Mouse (Mus musculus): Measurements from ENCODE around the gene Nphp1. TPM values are rescaled to one million over a fixed set of nuclear protein-coding genes. Genes with fewer than 3 reads are reported as not detected.

Nphp1 gene
- polyA plus RNA-seq, 1 experiment from 2014 or later = 23.1 TPM

DNA sequence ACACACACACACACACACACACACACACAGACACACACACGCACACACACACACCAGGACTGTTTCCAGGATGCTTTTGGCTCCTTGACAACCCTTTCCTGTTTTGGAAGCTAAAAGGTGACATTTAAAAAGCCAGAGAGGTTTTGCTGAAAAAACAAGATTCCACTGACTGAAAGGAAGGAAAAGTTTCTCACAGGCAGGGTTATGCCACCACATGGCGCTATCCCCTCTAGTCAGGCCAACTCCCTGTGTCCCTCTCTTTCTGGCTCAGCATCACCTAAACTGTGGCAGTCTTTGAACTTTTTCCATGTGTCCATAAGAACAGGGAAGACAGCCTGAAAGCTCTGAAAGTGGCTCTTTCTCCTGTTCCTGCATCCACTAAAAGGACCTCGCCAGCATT is 50.8 kb downstream of the Nphp1 start:
- Histone ChIP-seq H3K36me3 (ENCODE audit: control insufficient read depth, insufficient read depth, low read length) (no peaks in the 10 kb centered on the region), H3K27me3 (ENCODE audit: control insufficient read depth, insufficient read depth, low read length) (no peaks in the 10 kb centered on the region), H3K9ac (ENCODE audit: low read depth, low read length) (no peak overlapping the region), H3K4me1 (replicated peaks; ENCODE audit: control insufficient read depth, insufficient read depth, low read length) (no peaks in the 10 kb centered on the region), H3K9me3 (ENCODE audit: control insufficient read depth, low read length) (no peaks in the 10 kb centered on the region), H3K4me2 (replicated peaks; ENCODE audit: low read depth, low read length) (no peak overlapping the region), H3K27ac (ENCODE audit: low read depth, low read length) (no peak overlapping the region), H3K4me3 (ENCODE audit: low read depth, low read length) (no peak overlapping the region)
- WGBS = 85% methylated on average over 3 of the region's 3 CpGs
- no peak for DNase-seq (ENCODE audit: low spot score)
- no peak for ATAC-seq (ENCODE audit: low FRiP score)

DNA sequence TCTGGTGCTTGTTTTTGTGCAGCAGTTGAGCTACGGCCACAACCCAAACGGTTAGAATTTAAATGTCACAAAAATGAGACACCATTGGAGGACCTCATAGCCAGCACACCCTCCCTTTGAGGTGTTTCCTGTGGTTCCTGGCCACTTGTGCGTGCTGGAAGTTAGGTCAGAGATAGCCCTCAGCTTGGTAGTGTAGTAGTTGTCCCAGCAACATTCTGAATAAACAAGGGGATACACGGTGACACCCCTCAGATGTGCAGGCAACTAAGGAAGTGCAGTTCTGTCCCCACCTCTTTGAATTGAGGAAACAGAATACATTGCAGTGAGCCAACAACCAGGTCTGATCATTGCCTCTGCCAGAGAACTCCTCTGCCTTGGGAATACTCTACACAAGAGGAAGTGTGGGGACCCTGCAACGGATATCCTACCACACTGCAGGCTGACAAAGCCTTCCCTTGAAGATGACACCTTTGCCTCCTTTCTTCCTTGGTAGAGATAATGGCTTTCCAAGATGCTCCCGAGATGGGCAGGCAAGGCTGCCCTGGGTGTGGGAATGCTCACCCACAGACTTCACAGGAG is 52.0 kb downstream of the Nphp1 start:
- Histone ChIP-seq H3K4me3 (ENCODE audit: low read depth, low read length) (no peak overlapping the region), H3K27ac (ENCODE audit: low read depth, low read length) (no peak overlapping the region), H3K36me3 (ENCODE audit: control insufficient read depth, insufficient read depth, low read length) (no peaks in the 10 kb centered on the region), H3K4me1 (replicated peaks; ENCODE audit: control insufficient read depth, insufficient read depth, low read length) (no peaks in the 10 kb centered on the region), H3K27me3 (ENCODE audit: control insufficient read depth, insufficient read depth, low read length) (no peaks in the 10 kb centered on the region), H3K9ac (ENCODE audit: low read depth, low read length) (no peak overlapping the region), H3K9me3 (ENCODE audit: control insufficient read depth, low read length) (no peaks in the 10 kb centered on the region), H3K4me2 (replicated peaks; ENCODE audit: low read depth, low read length) (no peak overlapping the region)
- ATAC-seq (ENCODE audit: low FRiP score) (no peak), DNase-seq (ENCODE audit: low spot score) (no peak)
- WGBS = 81% methylated on average over 6 of the region's 6 CpGs

DNA sequence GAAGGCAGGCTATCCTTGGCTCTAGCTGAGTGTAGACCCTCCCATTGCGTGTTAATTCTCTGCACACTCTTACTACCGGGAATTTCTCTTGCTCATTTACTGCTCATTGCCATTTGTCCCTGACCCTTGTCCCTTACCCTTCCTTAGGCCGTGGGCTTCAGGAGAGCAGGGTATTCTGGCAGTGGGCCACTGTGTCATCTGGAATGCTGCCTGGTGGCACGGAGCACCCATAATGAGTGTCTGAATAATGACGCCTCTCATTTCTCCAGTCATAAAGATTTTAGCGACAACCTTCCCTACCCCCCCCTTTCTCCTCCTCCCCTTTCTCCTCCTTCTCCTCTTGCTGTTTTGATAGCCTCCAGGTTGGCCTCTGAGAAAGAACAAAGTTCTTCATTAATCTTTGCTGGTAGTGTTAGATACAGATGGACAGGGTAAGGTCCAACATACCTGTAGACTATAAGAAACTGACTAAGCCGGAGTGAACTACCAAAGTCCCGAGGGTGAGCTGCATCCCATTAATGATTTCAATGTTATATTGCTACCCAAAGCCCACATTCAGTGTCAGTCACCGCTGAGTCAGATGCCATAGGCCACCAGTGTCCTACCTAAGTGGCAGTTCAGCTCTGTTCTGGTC is 53.1 kb downstream of the Nphp1 start:
- Histone ChIP-seq H3K4me2 (replicated peaks; ENCODE audit: low read depth, low read length) (no peak overlapping the region), H3K27me3 (ENCODE audit: control insufficient read depth, insufficient read depth, low read length) (no peaks in the 10 kb centered on the region), H3K36me3 (ENCODE audit: control insufficient read depth, insufficient read depth, low read length) (no peaks in the 10 kb centered on the region), H3K9me3 (ENCODE audit: control insufficient read depth, low read length) (no peaks in the 10 kb centered on the region), H3K9ac (ENCODE audit: low read depth, low read length) (no peak overlapping the region), H3K27ac (ENCODE audit: low read depth, low read length) (no peak overlapping the region), H3K4me1 (replicated peaks; ENCODE audit: control insufficient read depth, insufficient read depth, low read length) (no peaks in the 10 kb centered on the region), H3K4me3 (ENCODE audit: low read depth, low read length) (no peak overlapping the region)
- no peak for ATAC-seq (ENCODE audit: low FRiP score)
- no peak for DNase-seq (ENCODE audit: low spot score)
- WGBS = 85% methylated on average over 9 of the region's 9 CpGs

DNA sequence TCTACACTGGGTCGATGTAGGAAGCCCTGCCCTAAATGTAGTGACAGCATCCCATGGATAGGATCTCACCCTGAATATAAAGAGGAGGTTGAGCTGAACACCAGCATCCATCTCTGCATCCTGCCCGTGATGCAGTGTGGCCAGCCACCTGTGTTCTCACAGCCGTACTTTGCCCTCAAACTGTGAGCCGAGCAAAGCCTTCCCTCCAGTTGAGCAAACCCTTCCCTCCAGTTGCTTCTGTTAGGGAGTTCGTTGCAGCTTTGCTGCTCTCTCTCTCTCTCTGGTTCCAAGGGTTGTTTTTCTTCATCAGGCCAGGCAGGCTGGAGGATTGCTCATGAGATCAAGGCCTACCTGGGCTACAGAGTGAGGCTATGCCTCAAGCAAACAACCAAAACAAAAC is 53.8 kb downstream of the Nphp1 start:
- 79% methylated on average over 5 of the region's 5 CpGs for WGBS

DNA sequence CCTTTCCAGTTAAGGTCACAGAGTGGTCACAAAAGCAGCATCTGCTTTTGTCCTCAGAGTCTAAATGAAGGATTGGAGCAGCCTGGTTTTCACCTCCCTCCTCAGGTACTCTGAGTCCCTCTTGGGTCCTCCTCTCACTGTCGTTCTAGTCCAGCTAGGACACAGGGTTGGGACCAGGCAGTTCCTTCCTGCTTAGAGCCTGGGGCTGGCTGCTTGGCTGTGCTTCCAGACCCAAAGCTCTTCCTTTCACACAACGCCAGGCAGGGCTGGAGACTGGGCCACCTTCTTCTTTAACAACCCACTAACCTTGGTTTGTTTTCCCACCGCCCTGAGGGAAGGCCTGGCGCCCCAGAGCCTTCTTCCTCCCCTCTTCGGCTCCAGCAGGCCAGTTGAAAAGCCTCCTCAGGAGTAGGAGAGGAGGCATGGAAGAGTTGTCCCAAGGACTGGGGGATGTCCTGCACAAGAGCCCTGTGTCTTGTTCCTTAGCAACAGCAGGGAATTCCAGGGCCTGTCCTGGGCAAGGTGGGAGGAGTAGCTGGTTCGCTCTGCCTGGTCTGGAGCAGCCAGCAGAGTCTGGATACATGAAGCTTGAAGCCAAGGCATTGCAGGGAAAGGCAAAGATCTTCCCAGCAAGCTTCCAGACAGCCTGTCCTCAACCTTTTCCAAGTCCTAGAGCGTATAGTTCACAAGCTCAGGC is 58.2 kb downstream of the Nphp1 start:
- ATAC-seq (ENCODE audit: low FRiP score) (no peak), DNase-seq (ENCODE audit: low spot score) (no peak)
- 42% methylated on average over 7 of the region's 7 CpGs for WGBS

More for the DNA sequence above, 53.8 kb downstream of the Nphp1 start:
- Histone ChIP-seq H3K27me3 (ENCODE audit: control insufficient read depth, insufficient read depth, low read length) (peaks cover under 1% of the 10 kb centered on the region; the same call in 1 of the 2 replicates), H3K4me2 (replicated peaks; ENCODE audit: low read depth, low read length) (no peak overlapping the region), H3K36me3 (ENCODE audit: control insufficient read depth, insufficient read depth, low read length) (no peaks in the 10 kb centered on the region), H3K4me1 (replicated peaks; ENCODE audit: control insufficient read depth, insufficient read depth, low read length) (no peaks in the 10 kb centered on the region), H3K4me3 (ENCODE audit: low read depth, low read length) (no peak overlapping the region), H3K9me3 (ENCODE audit: control insufficient read depth, low read length) (no peaks in the 10 kb centered on the region), H3K27ac (ENCODE audit: low read depth, low read length) (no peak overlapping the region), H3K9ac (ENCODE audit: low read depth, low read length) (no peak overlapping the region)
- DNase-seq (ENCODE audit: low spot score) (no peak), ATAC-seq (ENCODE audit: low FRiP score) (no peak)

DNA sequence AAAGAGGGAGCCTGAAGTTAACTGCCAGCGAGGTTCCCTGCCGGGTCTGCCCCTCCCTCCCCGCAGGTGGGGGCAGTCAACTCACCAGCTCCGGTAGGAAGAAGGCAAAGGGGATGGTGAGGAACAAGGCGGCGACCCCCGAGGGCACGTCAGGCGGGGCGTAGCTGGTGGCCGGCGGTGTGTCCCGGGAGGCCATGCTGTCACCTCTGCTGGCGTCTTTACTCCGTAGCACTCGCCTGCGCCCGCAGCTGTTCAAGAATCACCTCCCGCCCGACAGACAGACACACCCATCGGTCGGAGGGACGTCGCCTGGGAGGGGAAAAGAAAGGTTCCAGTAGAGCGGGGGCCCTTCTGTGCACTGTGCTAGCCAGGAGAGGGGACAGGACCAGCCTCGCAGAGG is 59.0 kb downstream of the Nphp1 start, which contains the start of gene Mall:
TSS of gene Mall (minus strand) at position 262 of the 400 bp plus-strand sequence.
- Histone ChIP-seq H3K4me1 (replicated peaks; ENCODE audit: control insufficient read depth, insufficient read depth, low read length) (no peaks in the 10 kb centered on the region), H3K4me3 (ENCODE audit: low read depth, low read length) (no peak within 1 kb of the TSS), H3K9ac (ENCODE audit: low read depth, low read length) (no peak within 1 kb of the TSS), H3K36me3 (ENCODE audit: control insufficient read depth, insufficient read depth, low read length) (no peaks in the 10 kb centered on the region), H3K9me3 (ENCODE audit: control insufficient read depth, low read length) (no peaks in the 10 kb centered on the region), H3K27me3 (ENCODE audit: control insufficient read depth, insufficient read depth, low read length) (peaks cover 8% of the 10 kb centered on the region; the same call in 1 of the 2 replicates), H3K27ac (ENCODE audit: low read depth, low read length) (no peak within 1 kb of the TSS), H3K4me2 (replicated peaks; ENCODE audit: low read depth, low read length) (peak within 1 kb of the TSS; percentile 28)
- DNase-seq (ENCODE audit: low spot score) (no peak), ATAC-seq (ENCODE audit: low FRiP score) (no peak)
- WGBS = 2% methylated on average over 26 of the region's 26 CpGs

More for the DNA sequence above, 58.2 kb downstream of the Nphp1 start:
- no peaks in the 10 kb centered on the region for H3K36me3 ChIP-seq (ENCODE audit: control insufficient read depth, insufficient read depth, low read length)
- H3K4me2 ChIP-seq (replicated peaks; ENCODE audit: low read depth, low read length) = no peak overlapping the region
- no peaks in the 10 kb centered on the region for H3K9me3 ChIP-seq (ENCODE audit: control insufficient read depth, low read length)
- H3K9ac ChIP-seq (ENCODE audit: low read depth, low read length) = no peak overlapping the region
- H3K4me3 ChIP-seq (ENCODE audit: low read depth, low read length) = no peak overlapping the region
- H3K27me3 ChIP-seq (ENCODE audit: control insufficient read depth, insufficient read depth, low read length) = peaks cover 8% of the 10 kb centered on the region; the same call in 1 of the 2 replicates
- no peaks in the 10 kb centered on the region for H3K4me1 ChIP-seq (replicated peaks; ENCODE audit: control insufficient read depth, insufficient read depth, low read length)
- no peak overlapping the region for H3K27ac ChIP-seq (ENCODE audit: low read depth, low read length)

DNA sequence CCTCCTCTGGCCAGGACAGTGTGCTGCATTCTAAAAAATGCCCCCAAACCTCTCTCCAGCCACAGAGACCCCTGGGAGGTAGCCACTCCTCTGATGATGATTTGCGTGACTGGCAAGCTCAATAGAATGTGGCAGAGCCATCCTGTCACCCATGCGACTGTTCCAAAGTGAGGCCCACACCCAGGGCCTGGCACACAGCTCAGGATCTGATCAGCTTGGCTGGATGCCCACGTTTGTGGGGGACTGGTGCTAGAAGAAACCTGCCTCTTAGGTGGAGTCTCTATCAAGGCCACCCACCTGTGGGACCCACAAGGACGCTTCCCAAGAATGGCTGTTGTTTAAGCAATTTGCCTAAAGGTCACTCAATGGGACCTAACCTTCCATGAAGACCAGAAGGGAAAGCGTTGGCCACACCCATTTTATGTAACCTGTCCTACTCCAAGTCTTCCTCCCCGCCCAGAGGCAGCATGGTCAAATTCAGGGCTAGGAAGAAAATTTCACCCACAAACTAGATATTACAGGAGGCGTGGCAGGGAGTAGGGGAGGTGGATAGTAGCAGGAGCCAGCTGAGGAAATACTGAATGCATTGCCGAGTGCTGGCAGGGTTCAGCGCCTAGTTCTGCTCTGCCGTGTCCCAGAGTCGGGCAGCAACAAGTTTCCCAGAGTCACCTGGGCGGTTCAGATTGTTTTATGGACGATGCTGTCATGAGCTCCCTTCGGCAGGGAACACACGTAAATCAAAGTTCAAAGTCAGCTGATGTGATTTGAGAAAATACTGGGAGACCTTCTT is 59.8 kb downstream of the Nphp1 start:
- H3K4me1 ChIP-seq (replicated peaks; ENCODE audit: control insufficient read depth, insufficient read depth, low read length) = no peaks in the 10 kb centered on the region
- 33% methylated on average over 15 of the region's 15 CpGs for WGBS
- no peaks in the 10 kb centered on the region for H3K36me3 ChIP-seq (ENCODE audit: control insufficient read depth, insufficient read depth, low read length)
- H3K4me2 ChIP-seq (replicated peaks; ENCODE audit: low read depth, low read length) = no peak overlapping the region
- no peak overlapping the region for H3K9ac ChIP-seq (ENCODE audit: low read depth, low read length)
- DNase-seq (ENCODE audit: low spot score) (no peak), ATAC-seq (ENCODE audit: low FRiP score) (no peak)
- no peak overlapping the region for H3K27ac ChIP-seq (ENCODE audit: low read depth, low read length)
- H3K4me3 ChIP-seq (ENCODE audit: low read depth, low read length) = no peak overlapping the region
- no peaks in the 10 kb centered on the region for H3K9me3 ChIP-seq (ENCODE audit: control insufficient read depth, low read length)
- H3K27me3 ChIP-seq (ENCODE audit: control insufficient read depth, insufficient read depth, low read length) = peaks cover 8% of the 10 kb centered on the region; the same call in 1 of the 2 replicates

DNA sequence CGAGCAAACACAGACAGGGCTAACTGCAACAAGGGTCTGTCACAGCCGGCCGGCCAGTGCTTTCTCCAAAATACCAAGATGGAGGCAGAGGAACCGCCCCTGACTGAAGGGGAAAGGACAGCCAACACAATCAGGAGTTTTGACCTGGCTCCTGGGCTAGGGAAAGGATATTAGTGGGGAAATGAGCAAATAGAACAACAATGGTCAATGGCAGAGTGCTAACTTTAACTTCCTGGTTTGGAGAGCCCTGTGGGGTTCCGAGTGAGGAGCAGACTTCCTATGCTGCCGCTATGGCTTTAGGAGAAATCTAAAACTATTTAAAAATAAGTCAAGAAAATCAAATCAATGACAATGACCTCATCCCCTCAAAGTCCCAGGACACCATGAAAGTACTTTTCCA is 60.6 kb downstream of the Nphp1 start:
- no peak for DNase-seq (ENCODE audit: low spot score)
- ATAC-seq (ENCODE audit: low FRiP score) = no peak
- Histone ChIP-seq H3K4me2 (replicated peaks; ENCODE audit: low read depth, low read length) (no peak overlapping the region), H3K27me3 (ENCODE audit: control insufficient read depth, insufficient read depth, low read length) (peaks cover 8% of the 10 kb centered on the region; the same call in 1 of the 2 replicates), H3K4me3 (ENCODE audit: low read depth, low read length) (no peak overlapping the region), H3K4me1 (replicated peaks; ENCODE audit: control insufficient read depth, insufficient read depth, low read length) (no peaks in the 10 kb centered on the region), H3K36me3 (ENCODE audit: control insufficient read depth, insufficient read depth, low read length) (no peaks in the 10 kb centered on the region), H3K9ac (ENCODE audit: low read depth, low read length) (no peak overlapping the region), H3K9me3 (ENCODE audit: control insufficient read depth, low read length) (no peaks in the 10 kb centered on the region), H3K27ac (ENCODE audit: low read depth, low read length) (no peak overlapping the region)
- WGBS = 77% methylated on average over 6 of the region's 6 CpGs
